12 mouse cellular contexts compared by ENCODE assay signal in the genomic region with DNA sequence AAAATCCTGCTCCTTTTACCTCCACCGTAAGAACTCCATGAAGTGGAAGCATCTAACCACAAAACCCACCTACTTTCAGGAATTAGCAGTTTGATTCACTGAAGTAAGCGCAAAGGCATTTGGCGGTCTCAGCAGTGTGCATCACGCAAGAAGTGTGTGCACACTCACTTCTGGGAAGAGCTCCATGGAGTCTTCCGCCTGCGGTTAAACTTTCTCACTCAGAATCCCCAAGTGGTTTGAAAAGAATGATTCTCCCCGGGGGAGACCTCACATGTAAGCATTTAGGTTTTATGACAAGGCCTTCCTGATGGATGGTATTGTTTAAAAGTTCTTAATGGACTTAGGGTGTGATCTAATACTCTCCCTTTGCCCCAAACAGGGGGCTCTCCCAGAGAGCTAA.
DNase-seq lines count a peak whose midpoint lies in the region; ATAC-seq and TF ChIP-seq lines count a peak whose summit lies in the region.
"Had no signal": no experiment of that assay in that cellular context is flagged by ENCODE, and none has a peak within 500 bp of the region (broad histone marks: within the 10 kb centered on the region; RNA-seq: fewer than 3 reads in every experiment).

No protein-coding gene starts in this region.

- ATAC-seq in kidney, embryonic 14.5 days (ENCODE audit: low FRiP score, low TSS enrichment), result no peak
- peak; percentile 19; the same call in 1 of the 2 replicates for ATAC-seq in limb, embryonic 14.5 days (ENCODE audit: low FRiP score, low read depth)
- ATAC-seq: forebrain, embryonic 15.5 days had no signal

- DNase-seq in kidney, adult 9 months, result peak; percentile 37
- peak; percentile 12 for DNase-seq in brain, adult 2 months (ENCODE audit: low read depth, low spot score)
- DNase-seq in limb, embryonic 14.5 days (ENCODE audit: low spot score), result peak; percentile 62
- no peak for DNase-seq in thymus, adult 2 months
- DNase-seq in B cell, adult 2 months, result no peak
- DNase-seq: left cerebral cortex, postnatal 4 days; thymus, postnatal 14 days had no signal

- no peak overlapping the region for H3K4me2 ChIP-seq in kidney, embryonic 14.5 days (replicated peaks; ENCODE audit: low read depth, low read length)
- H3K4me2 ChIP-seq in limb, embryonic 14.5 days (replicated peaks; ENCODE audit: low read depth, low read length, severe bottlenecking), result no peak overlapping the region
- H3K4me2 ChIP-seq: forebrain, embryonic 15.5 days; hindbrain, embryonic 12.5 days had no signal

- no peak for TF ChIP-seq POLR2A in limb, embryonic 14.5 days (IDR thresholded peaks at IDR 0.05; ENCODE audit: borderline replicate concordance, extremely low read depth, insufficient read depth, insufficient read length)
- no peak for TF ChIP-seq POLR2A in thymus, adult 2 months (IDR thresholded peaks at IDR 0.05; ENCODE audit: control insufficient read depth, extremely low read depth, insufficient read depth, low read length, poor library complexity)

- H3K27ac ChIP-seq in kidney, embryonic 14.5 days (ENCODE audit: low read depth, low read length), result no peak overlapping the region
- peak overlapping the region; percentile 10; the same call in 1 of the 2 replicates for H3K27ac ChIP-seq in limb, embryonic 14.5 days (replicated peaks; ENCODE audit: low read depth, low read length)
- H3K27ac ChIP-seq in thymus, adult 2 months (ENCODE audit: control insufficient read depth, insufficient read depth, low read length), result no peak overlapping the region
- H3K27ac ChIP-seq: forebrain, embryonic 15.5 days; hindbrain, embryonic 12.5 days; layer of hippocampus, adult 2 months had no signal

- TF ChIP-seq CTCF in C2C12 (IDR thresholded peaks at IDR 0.05; ENCODE audit: control insufficient read depth, insufficient read depth, insufficient read length), result no peak
- TF ChIP-seq CTCF in thymus, adult 2 months (IDR thresholded peaks at IDR 0.05; ENCODE audit: borderline replicate concordance, control insufficient read depth, extremely low read depth, insufficient read depth, low read length, poor library complexity), result no peak

- peaks cover 3% of the 10 kb centered on the region; the same call in 1 of the 2 replicates for H3K36me3 ChIP-seq in kidney, embryonic 14.5 days (ENCODE audit: control insufficient read depth, insufficient read depth, low read length)
- H3K36me3 ChIP-seq in C2C12 (ENCODE audit: control insufficient read depth, insufficient read depth), result no peaks in the 10 kb centered on the region
- peaks cover 22% of the 10 kb centered on the region for H3K36me3 ChIP-seq in limb, embryonic 14.5 days (ENCODE audit: control insufficient read depth, insufficient read depth, low read length)
- peaks cover 6% of the 10 kb centered on the region; the same call in 1 of the 2 replicates for H3K36me3 ChIP-seq in thymus, adult 2 months (ENCODE audit: control insufficient read depth, insufficient read depth, low read length)
- H3K36me3 ChIP-seq: forebrain, embryonic 15.5 days; hindbrain, embryonic 12.5 days had no signal

- H3K4me1 ChIP-seq in kidney, embryonic 14.5 days (ENCODE audit: control insufficient read depth, insufficient read depth, low read length), result peaks cover 35% of the 10 kb centered on the region
- H3K4me1 ChIP-seq in limb, embryonic 14.5 days (ENCODE audit: control insufficient read depth, insufficient read depth, low read length), result peaks cover 37% of the 10 kb centered on the region
- H3K4me1 ChIP-seq in thymus, adult 2 months (replicated peaks; ENCODE audit: control insufficient read depth, insufficient read depth, low read length), result no peaks in the 10 kb centered on the region

- no peaks in the 10 kb centered on the region for H3K27me3 ChIP-seq in kidney, embryonic 14.5 days (ENCODE audit: control insufficient read depth, insufficient read depth, low read length)
- no peaks in the 10 kb centered on the region for H3K27me3 ChIP-seq in C2C12 (ENCODE audit: control insufficient read depth, insufficient read depth, insufficient read length)
- no peaks in the 10 kb centered on the region for H3K27me3 ChIP-seq in limb, embryonic 14.5 days (ENCODE audit: control insufficient read depth, insufficient read depth, low read length)
- H3K27me3 ChIP-seq in thymus, adult 2 months (ENCODE audit: control insufficient read depth, insufficient read depth, low read length), result no peaks in the 10 kb centered on the region
- H3K27me3 ChIP-seq: forebrain, embryonic 15.5 days; hindbrain, embryonic 12.5 days had no signal

- no peaks in the 10 kb centered on the region for H3K9me3 ChIP-seq in kidney, embryonic 14.5 days (ENCODE audit: control insufficient read depth, low read length)
- no peaks in the 10 kb centered on the region for H3K9me3 ChIP-seq in limb, embryonic 14.5 days (ENCODE audit: control insufficient read depth, low read length)
- H3K9me3 ChIP-seq: forebrain, embryonic 15.5 days; hindbrain, embryonic 12.5 days had no signal

- no peak overlapping the region for H3ac ChIP-seq in C2C12 (ENCODE audit: control insufficient read depth, insufficient read length, low read depth)

- no peak overlapping the region for H3K9ac ChIP-seq in kidney, embryonic 14.5 days (ENCODE audit: low read depth, low read length)
- no peak overlapping the region for H3K9ac ChIP-seq in limb, embryonic 14.5 days (ENCODE audit: low read depth, low read length, severe bottlenecking)
- H3K9ac ChIP-seq: forebrain, embryonic 15.5 days; hindbrain, embryonic 12.5 days had no signal

- H3K4me3 ChIP-seq in kidney, embryonic 14.5 days (ENCODE audit: low read length), result no peak overlapping the region
- H3K4me3 ChIP-seq in C2C12 (ENCODE audit: insufficient read depth, poor library complexity, severe bottlenecking), result no peak overlapping the region
- H3K4me3 ChIP-seq in limb, embryonic 14.5 days (replicated peaks; ENCODE audit: low read length), result no peak overlapping the region
- H3K4me3 ChIP-seq in thymus, adult 2 months (ENCODE audit: control insufficient read depth, insufficient read depth, low read length), result no peak overlapping the region
- H3K4me3 ChIP-seq: forebrain, embryonic 15.5 days; hindbrain, embryonic 12.5 days; layer of hippocampus, adult 2 months had no signal

- no peaks in the 10 kb centered on the region for H3K79me3 ChIP-seq in C2C12 (ENCODE audit: low read depth)

- no peaks in the 10 kb centered on the region for H3K79me2 ChIP-seq in C2C12 (ENCODE audit: control insufficient read depth, insufficient read depth)

- WGBS in kidney, embryonic 14.5 days, result 81% methylated on average over 7 of the region's 7 CpGs
- 54% methylated on average over 7 of the region's 7 CpGs for WGBS in limb, embryonic 14.5 days
- 93% methylated on average over 7 of the region's 7 CpGs for WGBS in thymus, adult 2 months

TF ChIP-seq in C2C12, 6 proteins besides CTCF, POLR2A, EP300 and RAD21:
- TF ChIP-seq FOSL1 (IDR thresholded peaks at IDR 0.05; ENCODE audit: insufficient read depth, low read length, poor library complexity, severe bottlenecking), result peak; percentile 33
- no peak for TF ChIP-seq MYOD1 (IDR thresholded peaks at IDR 0.05; ENCODE audit: control insufficient read depth, insufficient read length, low read depth)
- TF ChIP-seq MAX (IDR thresholded peaks at IDR 0.05), result no peak
- no peak for TF ChIP-seq MYOG (IDR thresholded peaks at IDR 0.05; ENCODE audit: control insufficient read depth, extremely low read depth, insufficient read length)
- peak; percentile 58 for TF ChIP-seq CEBPB (IDR thresholded peaks at IDR 0.05; ENCODE audit: low read depth)
- TF ChIP-seq USF1 (IDR thresholded peaks at IDR 0.05; ENCODE audit: low read depth), result no peak

Comparison
In these comparisons a context has a peak if more than half of its experiments do, and no peak if none do; other contexts are left out.
1. DNase-seq: peak in kidney, adult 9 months (single experiment), brain, adult 2 months (single experiment) and limb, embryonic 14.5 days (single experiment); none in thymus, adult 2 months (single experiment) and B cell, adult 2 months (0 of 2).